Mouse (Mus musculus) midbrain, embryonic 16.5 days (tissue): ENCODE measurements around the gene Nfkbie. TPM values are rescaled to one million over a fixed set of nuclear protein-coding genes. Genes with fewer than 3 reads are reported as not detected.

Experiments
- ATAC-seq: fragments of 200-750 bp; cut with Nextera tagmentation; 2 replicates; pipeline ENCODE4 v1.8.0; 2017; ENCODE audit warnings: moderate TSS enrichment
- H3K27ac ChIP-seq: fragments of 300-500 bp; sonication (generic); 2 replicates; pipeline ENCODE4 v1.5.1; 2014; ENCODE audit warnings: mild to moderate bottlenecking, low read length, mixed read lengths
- H3K27me3 ChIP-seq: fragments of 300-500 bp; sonication (generic); 2 replicates; pipeline ENCODE4 v1.6.1; 2014; ENCODE audit warnings: low read depth, low read length, mixed read lengths; ENCODE audit not compliant: control insufficient read depth, insufficient read depth
- H3K36me3 ChIP-seq: fragments of 300-500 bp; sonication (generic); 2 replicates; pipeline ENCODE4 v1.6.1; 2014; ENCODE audit warnings: mild to moderate bottlenecking, low read length, moderate library complexity, mixed read lengths; ENCODE audit not compliant: control insufficient read depth, insufficient read depth
- H3K4me1 ChIP-seq: fragments of 300-500 bp; sonication (generic); 2 replicates; pipeline ENCODE4 v1.6.1; 2014; ENCODE audit warnings: mild to moderate bottlenecking, low read length, mixed read lengths; ENCODE audit not compliant: control insufficient read depth, insufficient read depth
- H3K4me2 ChIP-seq: fragments of 300-500 bp; sonication (generic); 2 replicates; pipeline ENCODE4 v1.6.1; 2014; ENCODE audit warnings: mild to moderate bottlenecking, low read length, mixed read lengths
- H3K4me3 ChIP-seq: fragments of 300-500 bp; sonication (generic); 2 replicates; pipeline ENCODE4 v1.5.1; 2014; ENCODE audit warnings: low read depth, mild to moderate bottlenecking, low read length, moderate library complexity, mixed read lengths
- H3K9ac ChIP-seq: fragments of 300-500 bp; sonication (generic); 2 replicates; pipeline ENCODE4 v1.6.1; 2014; ENCODE audit warnings: low read depth, low read length, mixed read lengths
- H3K9me3 ChIP-seq: fragments of 300-500 bp; sonication (generic); replicated peaks from 2 replicates; pipeline ENCODE4 v1.6.1; 2014; ENCODE audit warnings: mild to moderate bottlenecking, low read length, mixed read lengths; ENCODE audit not compliant: control insufficient read depth, poor library complexity, severe bottlenecking
- WGBS: fragments of 180-500 bp; shearing (Covaris S2); extraction: QIAGEN DNeasy Blood & Tissue Kit; methylation state at CpG from one replicate; pipeline ENCODE4 v1.1.7; 2014; 5-methylcytosine and 5-hydroxymethylcytosine counted together
- polyA plus RNA-seq: library from polyadenylated mRNA; unstranded; fragments of >200 nt; fragmentation: Nextera tagmentation; extraction: Ambion mirVana; gene quantifications from 2 replicates; pipeline ENCODE4 v1.2.1, GENCODE M21; 2015

Gene Nfkbie
- polyA plus RNA-seq, 1 experiment from 2014 or later: 3.7 TPM

- Histone ChIP-seq H3K36me3 (no peaks in the 10 kb centered on the region), H3K9ac (no peak overlapping the region), H3K4me2 (no peak overlapping the region), H3K4me1 (0 out of 2 replicates have a peak, but pooled peaks cover 2% of the 10 kb centered on the region), H3K27ac (no peak overlapping the region), H3K27me3 (no peaks in the 10 kb centered on the region), H3K9me3 (no peaks in the 10 kb centered on the region), H3K4me3 (no peak overlapping the region)
- WGBS: 94% methylated on average over 28 of the region's 28 CpGs
- no peak for ATAC-seq
Measured at GRCm38 (mm10) chr17:45517549-45518215, 37.8 kb upstream of the Nfkbie start.

- no peak overlapping the region for H3K27ac ChIP-seq
- 79% methylated on average over 12 of the region's 12 CpGs for WGBS
- no peak for ATAC-seq
- H3K9ac ChIP-seq: no peak overlapping the region
- H3K4me2 ChIP-seq: no peak overlapping the region
- no peaks in the 10 kb centered on the region for H3K9me3 ChIP-seq
- no peaks in the 10 kb centered on the region for H3K36me3 ChIP-seq
- peaks cover 4% of the 10 kb centered on the region; the same call in 1 of the 2 replicates for H3K4me1 ChIP-seq
- H3K27me3 ChIP-seq: no peaks in the 10 kb centered on the region
- H3K4me3 ChIP-seq: no peak overlapping the region
Measured at GRCm38 (mm10) chr17:45518766-45519475, 36.6 kb upstream of the Nfkbie start.

GRCm38 (mm10) chr17:45520136-45520535, 35.4 kb upstream of the Nfkbie start:
- H3K27me3 ChIP-seq: no peaks in the 10 kb centered on the region
- 89% methylated on average over 11 of the region's 11 CpGs for WGBS

GRCm38 (mm10) chr17:45523263-45523662, 32.2 kb upstream of the Nfkbie start, which contains the start of gene Tcte1:
TSS of gene Tcte1 (plus strand) at chr17:45523434.
- no peaks in the 10 kb centered on the region for H3K27me3 ChIP-seq
- peak within 1 kb of the TSS; percentile 69 for H3K4me2 ChIP-seq

More at GRCm38 (mm10) chr17:45520136-45520535, 35.4 kb upstream of the Nfkbie start:
- Histone ChIP-seq H3K4me3 (no peak overlapping the region), H3K4me2 (no peak overlapping the region), H3K36me3 (no peaks in the 10 kb centered on the region), H3K9me3 (no peaks in the 10 kb centered on the region), H3K27ac (no peak overlapping the region), H3K4me1 (peaks cover 4% of the 10 kb centered on the region; the same call in 1 of the 2 replicates), H3K9ac (no peak overlapping the region)
- ATAC-seq: no peak

GRCm38 (mm10) chr17:45524961-45525360, 30.5 kb upstream of the Nfkbie start:
- peaks cover 4% of the 10 kb centered on the region; the same call in 1 of the 2 replicates for H3K4me1 ChIP-seq
- 82% methylated on average over 4 of the region's 4 CpGs for WGBS
- H3K4me2 ChIP-seq: no peak overlapping the region
- no peaks in the 10 kb centered on the region for H3K36me3 ChIP-seq
- no peak overlapping the region for H3K4me3 ChIP-seq
- H3K27me3 ChIP-seq: peaks cover 3% of the 10 kb centered on the region; the same call in 1 of the 2 replicates
- H3K9me3 ChIP-seq: no peaks in the 10 kb centered on the region
- H3K27ac ChIP-seq: no peak overlapping the region
- no peak overlapping the region for H3K9ac ChIP-seq
- ATAC-seq: no peak

More at GRCm38 (mm10) chr17:45523263-45523662, 32.2 kb upstream of the Nfkbie start, which contains the start of gene Tcte1:
- under 1% methylated on average over 21 of the region's 21 CpGs for WGBS
- H3K27ac ChIP-seq: no peak within 1 kb of the TSS
- peak within 1 kb of the TSS; percentile 60 for H3K9ac ChIP-seq
- H3K4me1 ChIP-seq: peaks cover 4% of the 10 kb centered on the region; the same call in 1 of the 2 replicates
- peak; percentile 81 for ATAC-seq
- peak within 1 kb of the TSS; percentile 39 for H3K4me3 ChIP-seq
- no peaks in the 10 kb centered on the region for H3K36me3 ChIP-seq
- no peaks in the 10 kb centered on the region for H3K9me3 ChIP-seq

- ATAC-seq: no peak
- no peak overlapping the region for H3K4me3 ChIP-seq
- H3K36me3 ChIP-seq: no peaks in the 10 kb centered on the region
- H3K9ac ChIP-seq: no peak overlapping the region
- H3K4me1 ChIP-seq: peaks cover 4% of the 10 kb centered on the region; the same call in 1 of the 2 replicates
- 18% methylated on average over 5 of the region's 5 CpGs for WGBS
- H3K9me3 ChIP-seq: no peaks in the 10 kb centered on the region
- H3K27ac ChIP-seq: no peak overlapping the region
- H3K4me2 ChIP-seq: no peak overlapping the region
- peaks cover 3% of the 10 kb centered on the region; the same call in 1 of the 2 replicates for H3K27me3 ChIP-seq
Measured at GRCm38 (mm10) chr17:45526571-45526970, 28.9 kb upstream of the Nfkbie start.

- no peak overlapping the region for H3K9ac ChIP-seq
- no peaks in the 10 kb centered on the region for H3K36me3 ChIP-seq
- ATAC-seq: no peak
- no peak overlapping the region for H3K4me3 ChIP-seq
- no peaks in the 10 kb centered on the region for H3K9me3 ChIP-seq
- H3K4me1 ChIP-seq: no peaks in the 10 kb centered on the region
- H3K4me2 ChIP-seq: no peak overlapping the region
- WGBS: 58% methylated on average over 13 of the region's 13 CpGs
- peaks cover 3% of the 10 kb centered on the region for H3K27me3 ChIP-seq
- no peak overlapping the region for H3K27ac ChIP-seq
Measured at GRCm38 (mm10) chr17:45530346-45530782, 25.1 kb upstream of the Nfkbie start.

GRCm38 (mm10) chr17:45532896-45533295, 22.6 kb upstream of the Nfkbie start:
- H3K27me3 ChIP-seq: peaks cover 3% of the 10 kb centered on the region
- H3K4me1 ChIP-seq: no peaks in the 10 kb centered on the region
- 56% methylated on average over 15 of the region's 15 CpGs for WGBS
- no peaks in the 10 kb centered on the region for H3K9me3 ChIP-seq
- no peaks in the 10 kb centered on the region for H3K36me3 ChIP-seq
- no peak overlapping the region for H3K4me2 ChIP-seq
- H3K27ac ChIP-seq: no peak overlapping the region
- H3K4me3 ChIP-seq: no peak overlapping the region
- no peak overlapping the region for H3K9ac ChIP-seq
- ATAC-seq: no peak

DNA sequence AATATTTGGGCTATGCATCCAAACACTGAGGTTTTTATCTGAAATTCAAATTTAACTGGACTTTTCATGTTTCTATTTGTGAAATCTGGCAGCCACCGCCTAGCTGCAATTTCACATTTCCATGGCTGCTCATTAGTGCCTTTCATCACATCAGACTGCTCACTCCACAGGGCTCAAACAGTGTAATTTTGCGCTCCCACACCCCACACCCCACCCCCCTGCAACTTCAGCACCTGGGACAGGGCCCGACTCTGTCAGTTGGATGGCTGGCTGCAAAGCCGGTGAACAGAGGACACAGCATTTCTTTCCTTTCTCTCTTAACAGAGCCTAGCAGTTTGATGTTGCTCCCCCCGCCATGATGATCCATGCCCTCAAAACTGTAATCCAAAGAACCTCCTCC, 19.2 kb upstream of the Nfkbie start:
- Histone ChIP-seq H3K9me3 (no peaks in the 10 kb centered on the region), H3K9ac (no peak overlapping the region), H3K27ac (no peak overlapping the region), H3K4me2 (no peak overlapping the region), H3K27me3 (peaks cover 3% of the 10 kb centered on the region), H3K36me3 (no peaks in the 10 kb centered on the region), H3K4me1 (no peaks in the 10 kb centered on the region), H3K4me3 (no peak overlapping the region)
- WGBS: 11% methylated on average over 5 of the region's 5 CpGs
- no peak for ATAC-seq
